Mouse (Mus musculus): ENCODE measurements at regions not wholly inside any gene's neighbourhood (a gene's known extent, or its start where the extent isn't known, plus 50 kb on each side); places are given as distances from the start of the nearest gene placed in this dataset.

DNA sequence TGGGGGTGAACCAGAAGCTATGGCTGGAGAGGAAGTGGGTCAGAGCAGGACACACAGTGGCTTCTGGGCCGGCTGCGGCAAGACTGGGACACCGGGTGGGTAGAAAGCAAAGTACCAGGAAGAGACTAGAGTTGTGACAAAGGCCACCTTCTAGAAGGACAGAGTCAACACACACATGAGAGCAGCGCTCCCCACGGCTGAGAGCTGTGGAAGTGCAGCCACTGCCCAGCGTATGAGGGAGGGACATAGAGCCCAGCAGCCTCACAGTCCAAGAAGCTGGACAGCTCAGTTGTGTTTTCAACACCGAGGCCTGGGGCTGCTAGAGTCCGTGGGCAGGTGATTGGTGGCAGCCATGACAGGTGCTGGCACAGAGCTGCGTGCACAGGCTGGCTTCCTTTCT is 145.6 kb upstream of the Lemd2 start:
- 83% methylated on average over 9 of the region's 9 CpGs for WGBS
- Histone ChIP-seq H3K27ac (ENCODE audit: insufficient read depth, low read depth, low read length) (no peak overlapping the region), H3K27me3 (replicated peaks; ENCODE audit: control insufficient read depth, insufficient read depth, low read length) (no peaks in the 10 kb centered on the region), H3K4me3 (ENCODE audit: insufficient read depth, low read depth, low read length) (no peak overlapping the region), H3K36me3 (ENCODE audit: control insufficient read depth, insufficient read depth, low read length) (no peaks in the 10 kb centered on the region), H3K4me1 (ENCODE audit: control insufficient read depth, insufficient read depth, low read length) (no peaks in the 10 kb centered on the region)
- no peak for DNase-seq
- TF ChIP-seq CTCF (conservative IDR thresholded peaks at IDR 0.05; ENCODE audit: insufficient read depth, insufficient read length, low read depth, low read length) (no peak), POLR2A (IDR thresholded peaks at IDR 0.05; ENCODE audit: low read depth, low read length) (no peak)

DNA sequence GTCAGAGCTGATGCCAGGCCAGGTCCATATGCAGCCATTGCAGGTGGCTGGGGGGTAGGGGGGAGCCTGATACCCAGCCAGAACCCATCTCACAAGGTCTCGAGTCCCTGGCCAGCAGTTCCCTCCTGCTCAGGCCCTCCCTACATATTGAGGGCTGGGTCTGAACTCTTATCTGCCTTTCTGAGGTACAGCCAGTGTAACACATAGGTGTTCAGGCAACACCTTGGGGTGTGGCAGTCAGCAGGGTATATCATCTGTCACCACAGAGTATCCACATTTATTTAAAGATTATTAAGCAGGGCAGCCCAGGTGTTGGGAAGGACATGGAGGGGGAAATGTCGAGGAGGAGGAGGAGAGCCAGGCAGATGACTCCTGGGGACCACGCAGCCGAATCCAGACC is 145.2 kb upstream of the Lemd2 start:
- Histone ChIP-seq H3K27me3 (replicated peaks; ENCODE audit: control insufficient read depth, insufficient read depth, low read length) (no peaks in the 10 kb centered on the region), H3K27ac (ENCODE audit: insufficient read depth, low read depth, low read length) (no peak overlapping the region), H3K36me3 (ENCODE audit: control insufficient read depth, insufficient read depth, low read length) (no peaks in the 10 kb centered on the region), H3K4me1 (ENCODE audit: control insufficient read depth, insufficient read depth, low read length) (no peaks in the 10 kb centered on the region), H3K4me3 (ENCODE audit: insufficient read depth, low read depth, low read length) (no peak overlapping the region)
- TF ChIP-seq POLR2A (IDR thresholded peaks at IDR 0.05; ENCODE audit: low read depth, low read length) (no peak), CTCF (conservative IDR thresholded peaks at IDR 0.05; ENCODE audit: insufficient read depth, insufficient read length, low read depth, low read length) (no peak)
- 86% methylated on average over 4 of the region's 4 CpGs for WGBS
- no peak for DNase-seq

DNA sequence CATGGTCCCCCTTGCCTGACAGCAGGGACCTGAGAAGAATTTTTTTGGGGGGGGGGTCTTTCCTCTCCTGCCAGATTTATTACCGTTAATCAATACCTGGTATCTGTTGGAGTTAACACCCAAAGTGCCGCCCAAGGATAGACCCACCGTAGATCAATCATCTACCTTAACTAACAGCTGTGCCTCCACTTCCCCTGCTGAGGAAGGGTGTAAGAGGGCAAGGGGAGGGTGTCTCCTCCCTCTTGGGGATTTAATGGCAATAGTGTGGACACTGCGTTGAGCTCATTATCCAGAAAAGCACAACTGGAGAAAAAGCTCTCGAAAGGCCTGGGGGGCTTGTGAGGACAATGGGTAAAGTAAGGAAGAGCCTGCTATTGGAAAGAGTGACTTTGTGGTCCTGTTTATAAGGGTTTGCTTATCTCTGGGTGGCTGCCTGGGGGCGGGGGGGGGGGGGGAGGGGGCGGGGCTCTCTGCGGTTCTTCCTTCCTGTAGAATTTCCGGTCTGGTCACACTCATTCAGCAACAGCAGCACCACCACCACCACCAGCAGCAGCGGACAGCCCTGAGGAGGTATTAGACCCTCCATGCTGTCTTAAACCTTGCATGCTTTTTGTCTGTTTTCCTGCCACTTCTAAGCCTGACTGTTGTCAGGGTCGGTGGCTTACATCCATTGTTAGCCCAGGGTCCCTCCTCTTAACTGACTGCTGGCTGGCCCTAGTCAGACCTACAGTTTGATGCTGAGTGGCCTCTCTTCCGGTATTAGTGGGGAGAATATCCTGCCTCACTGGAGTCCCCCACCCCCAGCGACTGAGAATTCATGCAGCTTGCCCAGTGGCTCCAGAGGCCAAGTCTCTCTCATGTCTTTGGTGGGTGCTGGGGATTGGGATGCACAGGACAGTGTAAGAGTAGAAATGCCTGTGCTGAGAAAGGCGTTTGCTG is 138.0 kb upstream of the Lemd2 start:
- 49% methylated on average over 14 of the region's 14 CpGs for WGBS
- H3K4me3 ChIP-seq (ENCODE audit: insufficient read depth, low read depth, low read length), result no peak overlapping the region; the same call in 1 of the 2 replicates
- H3K27me3 ChIP-seq (replicated peaks; ENCODE audit: control insufficient read depth, insufficient read depth, low read length), result no peaks in the 10 kb centered on the region
- DNase-seq, result no peak
- no peaks in the 10 kb centered on the region for H3K4me1 ChIP-seq (ENCODE audit: control insufficient read depth, insufficient read depth, low read length)
- no peak overlapping the region for H3K27ac ChIP-seq (ENCODE audit: insufficient read depth, low read depth, low read length)
- H3K36me3 ChIP-seq (ENCODE audit: control insufficient read depth, insufficient read depth, low read length), result no peaks in the 10 kb centered on the region
- no peak for TF ChIP-seq POLR2A (IDR thresholded peaks at IDR 0.05; ENCODE audit: low read depth, low read length)

GRCm38 (mm10) chr17:27339823-27340222 is 135.6 kb upstream of the Lemd2 start:
- TF ChIP-seq CTCF (conservative IDR thresholded peaks at IDR 0.05; ENCODE audit: insufficient read depth, insufficient read length, low read depth, low read length) (no peak), POLR2A (IDR thresholded peaks at IDR 0.05; ENCODE audit: low read depth, low read length) (no peak)
- Histone ChIP-seq H3K36me3 (ENCODE audit: control insufficient read depth, insufficient read depth, low read length) (no peaks in the 10 kb centered on the region), H3K4me3 (ENCODE audit: insufficient read depth, low read depth, low read length) (no peak overlapping the region), H3K4me1 (ENCODE audit: control insufficient read depth, insufficient read depth, low read length) (no peaks in the 10 kb centered on the region), H3K27me3 (replicated peaks; ENCODE audit: control insufficient read depth, insufficient read depth, low read length) (no peaks in the 10 kb centered on the region), H3K27ac (ENCODE audit: insufficient read depth, low read depth, low read length) (no peak overlapping the region)
- 85% methylated on average over 3 of the region's 3 CpGs for WGBS
- no peak for DNase-seq

GRCm38 (mm10) chr17:27339261-27339660 is 135.0 kb upstream of the Lemd2 start:
- no peak overlapping the region for H3K27ac ChIP-seq (ENCODE audit: insufficient read depth, low read depth, low read length)
- TF ChIP-seq CTCF (conservative IDR thresholded peaks at IDR 0.05; ENCODE audit: insufficient read depth, insufficient read length, low read depth, low read length), result no peak
- no peak for TF ChIP-seq POLR2A (IDR thresholded peaks at IDR 0.05; ENCODE audit: low read depth, low read length)
- no peaks in the 10 kb centered on the region for H3K36me3 ChIP-seq (ENCODE audit: control insufficient read depth, insufficient read depth, low read length)
- no peaks in the 10 kb centered on the region for H3K4me1 ChIP-seq (ENCODE audit: control insufficient read depth, insufficient read depth, low read length)
- WGBS, result 86% methylated on average over 2 of the region's 2 CpGs
- no peak overlapping the region for H3K4me3 ChIP-seq (ENCODE audit: insufficient read depth, low read depth, low read length)
- no peak for DNase-seq
- no peaks in the 10 kb centered on the region for H3K27me3 ChIP-seq (replicated peaks; ENCODE audit: control insufficient read depth, insufficient read depth, low read length)

- H3K27me3 ChIP-seq (replicated peaks; ENCODE audit: control insufficient read depth, insufficient read depth, low read length), result no peaks in the 10 kb centered on the region
- no peak for TF ChIP-seq CTCF (conservative IDR thresholded peaks at IDR 0.05; ENCODE audit: insufficient read depth, insufficient read length, low read depth, low read length)
- no peak for TF ChIP-seq POLR2A (IDR thresholded peaks at IDR 0.05; ENCODE audit: low read depth, low read length)
- H3K36me3 ChIP-seq (ENCODE audit: control insufficient read depth, insufficient read depth, low read length), result no peaks in the 10 kb centered on the region
- no peak for DNase-seq
- H3K4me3 ChIP-seq (ENCODE audit: insufficient read depth, low read depth, low read length), result no peak overlapping the region
- no peak overlapping the region for H3K27ac ChIP-seq (ENCODE audit: insufficient read depth, low read depth, low read length)
- WGBS, result 69% methylated on average over 4 of the region's 4 CpGs
- H3K4me1 ChIP-seq (ENCODE audit: control insufficient read depth, insufficient read depth, low read length), result no peaks in the 10 kb centered on the region; the same call in 1 of the 2 replicates
Observed at GRCm38 (mm10) chr17:27335621-27336020, 131.4 kb upstream of the Lemd2 start.

- 94% methylated on average over 16 of the region's 16 CpGs for WGBS
- no peaks in the 10 kb centered on the region for H3K36me3 ChIP-seq (ENCODE audit: control insufficient read depth, insufficient read depth, low read length)
- H3K4me3 ChIP-seq (ENCODE audit: insufficient read depth, low read depth, low read length), result no peak overlapping the region
- no peak for TF ChIP-seq CTCF (conservative IDR thresholded peaks at IDR 0.05; ENCODE audit: insufficient read depth, insufficient read length, low read depth, low read length)
- TF ChIP-seq POLR2A (IDR thresholded peaks at IDR 0.05; ENCODE audit: low read depth, low read length), result no peak
- no peak overlapping the region for H3K27ac ChIP-seq (ENCODE audit: insufficient read depth, low read depth, low read length)
- no peaks in the 10 kb centered on the region for H3K27me3 ChIP-seq (replicated peaks; ENCODE audit: control insufficient read depth, insufficient read depth, low read length)
- H3K4me1 ChIP-seq (ENCODE audit: control insufficient read depth, insufficient read depth, low read length), result no peaks in the 10 kb centered on the region; the same call in 1 of the 2 replicates
- peak; percentile 4 for DNase-seq
Observed at GRCm38 (mm10) chr17:27333593-27333992, 129.3 kb upstream of the Lemd2 start.

Measured in kidney, adult 2 months (tissue).